In genomic region chr17:86592991-86593586, GRCm38 (mm10) we compare ENCODE assay signal across 18 mouse cellular contexts.
DNase-seq lines count a peak whose midpoint lies in the region; ATAC-seq and TF ChIP-seq lines count a peak whose summit lies in the region.
"Had no signal": no experiment of that assay in that cellular context is flagged by ENCODE, and none has a peak within 500 bp of the region (broad histone marks: within the 10 kb centered on the region; RNA-seq: fewer than 3 reads in every experiment).

No protein-coding gene starts in this region.

- intact Hi-C loops in gastrocnemius, adult 2 months (cut with DNase I) = loop anchor here (5.0 kb wide), 1 partner anchor 56 kb away; no protein-coding TSS in a partner anchor

- peak overlapping the region; percentile 88 for H3K27ac ChIP-seq in gastrocnemius, adult 2 months
- H3K27ac ChIP-seq in kidney, postnatal 0 days = peak overlapping the region; percentile 56
- H3K27ac ChIP-seq in brown adipose tissue, adult 24 weeks (replicated peaks; ENCODE audit: low read depth, low read length) = peak overlapping the region; percentile 86
- H3K27ac ChIP-seq in heart, postnatal 0 days (ENCODE audit: low read depth) = peak overlapping the region; percentile 46
- H3K27ac ChIP-seq: embryonic facial prominence, embryonic 13.5 days; forebrain, embryonic 12.5 days; liver, embryonic 13.5 days; neural tube, embryonic 13.5 days; stomach, postnatal 0 days had no signal

- WGBS in kidney, postnatal 0 days = 44% methylated on average over 6 of the region's 6 CpGs
- 53% methylated on average over 6 of the region's 6 CpGs for WGBS in heart, postnatal 0 days

- no peak overlapping the region for H3K9ac ChIP-seq in kidney, postnatal 0 days (ENCODE audit: low read depth, low read length)
- H3K9ac ChIP-seq in heart, postnatal 0 days (replicated peaks; ENCODE audit: low read depth, low read length) = no peak overlapping the region
- H3K9ac ChIP-seq: embryonic facial prominence, embryonic 13.5 days; forebrain, embryonic 12.5 days; liver, embryonic 13.5 days; neural tube, embryonic 13.5 days had no signal

- ATAC-seq in kidney, postnatal 0 days (replicated peaks; ENCODE audit: low FRiP score, low read depth) = no peak
- ATAC-seq in heart, postnatal 0 days (ENCODE audit: insufficient read depth, low read depth) = no peak
- ATAC-seq: inflammation-experienced regulatory T-cells, adult 6 months; midbrain, embryonic 16.5 days had no signal

- DNase-seq in gastrocnemius, adult 2 months = no peak
- DNase-seq in gastrocnemius, postnatal 10 days = no peak
- DNase-seq in kidney, postnatal 0 days (ENCODE audit: low spot score) = peak; percentile 64
- DNase-seq in kidney, postnatal 4 days = no peak
- DNase-seq in heart, postnatal 0 days (ENCODE audit: low spot score) = peak; percentile 45
- no peak for DNase-seq in adrenal gland, adult 8-10 months
- no peak for DNase-seq in c-Kit-positive CD71-positive TER-119-positive erythroid progenitor cells, embryonic 14.5 days (ENCODE audit: low spot score)
- DNase-seq: cerebellum, postnatal 10 days; liver, embryonic 13.5 days; retina, postnatal 1 day had no signal

- H3K36me3 ChIP-seq in kidney, postnatal 0 days (ENCODE audit: insufficient read depth, low read length) = no peaks in the 10 kb centered on the region
- H3K36me3 ChIP-seq in heart, postnatal 0 days (replicated peaks; ENCODE audit: control insufficient read depth, insufficient read depth, low read length) = no peaks in the 10 kb centered on the region
- H3K36me3 ChIP-seq: embryonic facial prominence, embryonic 13.5 days; forebrain, embryonic 12.5 days; liver, embryonic 13.5 days; neural tube, embryonic 13.5 days had no signal

- no peak overlapping the region for H3K4me2 ChIP-seq in kidney, postnatal 0 days (ENCODE audit: low read length)
- no peak overlapping the region for H3K4me2 ChIP-seq in heart, postnatal 0 days (ENCODE audit: low read depth, low read length)
- H3K4me2 ChIP-seq: embryonic facial prominence, embryonic 13.5 days; forebrain, embryonic 12.5 days; liver, embryonic 13.5 days; neural tube, embryonic 13.5 days had no signal

- TF ChIP-seq EP300 in heart, postnatal 0 days (IDR thresholded peaks at IDR 0.05; ENCODE audit: low read depth) = peak; percentile 69; the same call in 1 of the 2 replicates

- H3K4me1 ChIP-seq in kidney, postnatal 0 days (replicated peaks; ENCODE audit: insufficient read depth, low read length) = peaks cover 4% of the 10 kb centered on the region; the same call in 1 of the 2 replicates
- peaks cover 34% of the 10 kb centered on the region for H3K4me1 ChIP-seq in brown adipose tissue, adult 24 weeks (ENCODE audit: control insufficient read depth, insufficient read depth, insufficient read length, low read length)
- H3K4me1 ChIP-seq in heart, postnatal 0 days (ENCODE audit: control insufficient read depth, insufficient read depth) = peaks cover 12% of the 10 kb centered on the region
- H3K4me1 ChIP-seq: forebrain, embryonic 12.5 days; liver, embryonic 13.5 days; neural tube, embryonic 13.5 days had no signal

- H3K27me3 ChIP-seq in kidney, postnatal 0 days (ENCODE audit: insufficient read depth, low read length) = no peaks in the 10 kb centered on the region
- no peaks in the 10 kb centered on the region for H3K27me3 ChIP-seq in heart, postnatal 0 days (ENCODE audit: control insufficient read depth, insufficient read depth, low read length)
- H3K27me3 ChIP-seq: embryonic facial prominence, embryonic 13.5 days; forebrain, embryonic 12.5 days; liver, embryonic 13.5 days; neural tube, embryonic 13.5 days had no signal

- no peaks in the 10 kb centered on the region for H3K9me3 ChIP-seq in kidney, postnatal 0 days (replicated peaks; ENCODE audit: low read length)
- no peaks in the 10 kb centered on the region for H3K9me3 ChIP-seq in heart, postnatal 0 days (replicated peaks; ENCODE audit: control insufficient read depth, low read length)
- H3K9me3 ChIP-seq: embryonic facial prominence, embryonic 13.5 days; forebrain, embryonic 12.5 days; liver, embryonic 13.5 days; neural tube, embryonic 13.5 days had no signal

- H3K4me3 ChIP-seq in gastrocnemius, adult 2 months = no peak overlapping the region
- H3K4me3 ChIP-seq in kidney, postnatal 0 days (replicated peaks; ENCODE audit: low read depth, low read length) = no peak overlapping the region
- H3K4me3 ChIP-seq in brown adipose tissue, adult 24 weeks (ENCODE audit: insufficient read depth, low read depth, low read length) = no peak overlapping the region
- H3K4me3 ChIP-seq in heart, postnatal 0 days (ENCODE audit: low read depth, low read length) = no peak overlapping the region
- H3K4me3 ChIP-seq: embryonic facial prominence, embryonic 13.5 days; forebrain, embryonic 12.5 days; left cerebral cortex, adult 2 months; liver, embryonic 13.5 days; neural tube, embryonic 13.5 days had no signal

- TF ChIP-seq CTCF in gastrocnemius, adult 2 months (IDR thresholded peaks at IDR 0.05) = no peak
- TF ChIP-seq CTCF in kidney, postnatal 0 days (IDR thresholded peaks at IDR 0.05; ENCODE audit: low read depth) = no peak
- TF ChIP-seq CTCF in heart, postnatal 0 days (IDR thresholded peaks at IDR 0.05; ENCODE audit: low read depth) = no peak

Comparison
In these comparisons a context has a peak if more than half of its experiments do, and no peak if none do; other contexts are left out.
1. DNase-seq: peak in kidney, postnatal 0 days (single experiment) and heart, postnatal 0 days (single experiment); none in gastrocnemius, adult 2 months (single experiment), gastrocnemius, postnatal 10 days (single experiment), kidney, postnatal 4 days (0 of 2), adrenal gland, adult 8-10 months (single experiment) and c-Kit-positive CD71-positive TER-119-positive erythroid progenitor cells, embryonic 14.5 days (single experiment).
2. Peak in every context shown above with its lines, with median percentiles within 50 percentile points of each other: H3K27ac ChIP-seq.